22 mouse cellular contexts compared by ENCODE assay signal in genomic region chr6:113063363-113063762, GRCm38 (mm10). TPM values are rescaled to one million over a fixed set of nuclear protein-coding genes. Genes with fewer than 3 reads are reported as not detected.
DNase-seq lines count a peak whose midpoint lies in the region; ATAC-seq and TF ChIP-seq lines count a peak whose summit lies in the region.
"Had no signal": no experiment of that assay in that cellular context is flagged by ENCODE, and none has a peak within 500 bp of the region (broad histone marks: within the 10 kb centered on the region; RNA-seq: fewer than 3 reads in every experiment).

No protein-coding gene starts in this region.

- H3K4me2 ChIP-seq in intestine, embryonic 15.5 days (replicated peaks) = no peak overlapping the region
- H3K4me2 ChIP-seq in intestine, postnatal 0 days (replicated peaks; ENCODE audit: low read depth) = no peak overlapping the region
- H3K4me2 ChIP-seq in hindbrain, embryonic 16.5 days (ENCODE audit: low read length) = no peak overlapping the region
- H3K4me2 ChIP-seq: embryonic facial prominence, embryonic 12.5 days; forebrain, embryonic 13.5 days; forebrain, embryonic 15.5 days had no signal

- H3K36me3 ChIP-seq in testis, adult 2 months (ENCODE audit: control insufficient read depth, insufficient read depth, low read length) = peaks cover 3% of the 10 kb centered on the region
- peaks cover 44% of the 10 kb centered on the region for H3K36me3 ChIP-seq in intestine, embryonic 15.5 days
- peaks cover 51% of the 10 kb centered on the region for H3K36me3 ChIP-seq in intestine, postnatal 0 days (ENCODE audit: control insufficient read depth, insufficient read depth)
- peaks cover 59% of the 10 kb centered on the region for H3K36me3 ChIP-seq in small intestine, adult 2 months (ENCODE audit: control insufficient read depth, insufficient read depth, low read length)
- H3K36me3 ChIP-seq in hindbrain, embryonic 16.5 days (ENCODE audit: control insufficient read depth, insufficient read depth, low read length) = peaks cover 40% of the 10 kb centered on the region

- intact Hi-C loops in left cerebral cortex, postnatal 36 days (cut with DNase I) = no loop called here

- no peak for TF ChIP-seq POLR2A in testis, adult 2 months (IDR thresholded peaks at IDR 0.05; ENCODE audit: control insufficient read depth, low read depth, low read length)
- TF ChIP-seq POLR2A in small intestine, adult 2 months (IDR thresholded peaks at IDR 0.05; ENCODE audit: low read depth, low read length) = no peak

- H3K4me1 ChIP-seq in testis, adult 2 months (ENCODE audit: control insufficient read depth, insufficient read depth, low read length) = no peaks in the 10 kb centered on the region
- no peaks in the 10 kb centered on the region for H3K4me1 ChIP-seq in intestine, embryonic 15.5 days (replicated peaks)
- 0 out of 2 replicates have a peak, but pooled peaks cover 2% of the 10 kb centered on the region for H3K4me1 ChIP-seq in intestine, postnatal 0 days (replicated peaks; ENCODE audit: control insufficient read depth, insufficient read depth, low read length)
- H3K4me1 ChIP-seq in small intestine, adult 2 months (ENCODE audit: control insufficient read depth, insufficient read depth, insufficient read length, low read length) = peaks cover 3% of the 10 kb centered on the region; the same call in 1 of the 2 replicates
- H3K4me1 ChIP-seq in hindbrain, embryonic 16.5 days (ENCODE audit: control insufficient read depth, insufficient read depth, low read depth, low read length) = no peaks in the 10 kb centered on the region
- H3K4me1 ChIP-seq: embryonic facial prominence, embryonic 10.5 days; embryonic facial prominence, embryonic 12.5 days had no signal

- DNase-seq in testis, postnatal 14 days (ENCODE audit: low spot score) = no peak
- no peak for DNase-seq in urinary bladder, postnatal 4 days (ENCODE audit: low spot score in 2 of 2)
- no peak for DNase-seq in left cerebral cortex, postnatal 36 days (ENCODE audit: low spot score in 2 of 2)
- DNase-seq: adrenal gland, adult 2 months; adrenal gland, postnatal 10 days; adrenal gland, postnatal 25 days; B cell, adult 2 months; cerebellum, adult 11-12 months; cerebellum, adult 2 months; cerebellum, adult 9-10 months; cerebellum, postnatal 10 days; cerebellum, postnatal 25 days had no signal

- H3K27me3 ChIP-seq in testis, adult 2 months (ENCODE audit: control insufficient read depth, insufficient read depth, low read length) = no peaks in the 10 kb centered on the region
- no peaks in the 10 kb centered on the region for H3K27me3 ChIP-seq in intestine, embryonic 15.5 days (replicated peaks)
- no peaks in the 10 kb centered on the region for H3K27me3 ChIP-seq in intestine, postnatal 0 days (replicated peaks; ENCODE audit: control insufficient read depth, insufficient read depth, low read length)
- no peaks in the 10 kb centered on the region for H3K27me3 ChIP-seq in small intestine, adult 2 months (ENCODE audit: control insufficient read depth, insufficient read depth, low read length)
- no peaks in the 10 kb centered on the region for H3K27me3 ChIP-seq in hindbrain, embryonic 16.5 days (replicated peaks; ENCODE audit: control insufficient read depth, insufficient read depth, low read length)
- H3K27me3 ChIP-seq: embryonic facial prominence, embryonic 12.5 days; forebrain, embryonic 13.5 days; forebrain, embryonic 15.5 days had no signal

- TF ChIP-seq CTCF in testis, adult 2 months (IDR thresholded peaks at IDR 0.05; ENCODE audit: control insufficient read depth, insufficient read depth, insufficient replicate concordance, low read depth, low read length) = no peak
- no peak for TF ChIP-seq CTCF in intestine, postnatal 0 days (IDR thresholded peaks at IDR 0.05; ENCODE audit: low read depth)
- no peak for TF ChIP-seq CTCF in small intestine, adult 2 months (IDR thresholded peaks at IDR 0.05; ENCODE audit: extremely low read depth, insufficient read length, insufficient replicate concordance, low read depth, low read length)

- no peak overlapping the region for H3K9ac ChIP-seq in intestine, embryonic 15.5 days
- H3K9ac ChIP-seq in intestine, postnatal 0 days (ENCODE audit: low read depth, low read length) = no peak overlapping the region
- H3K9ac ChIP-seq in hindbrain, embryonic 16.5 days (ENCODE audit: low read depth, low read length) = no peak overlapping the region
- H3K9ac ChIP-seq: embryonic facial prominence, embryonic 12.5 days; forebrain, embryonic 13.5 days; forebrain, embryonic 15.5 days had no signal

- peak; percentile 38; the same call in 1 of the 2 replicates for ATAC-seq in intestine, embryonic 15.5 days
- ATAC-seq in intestine, postnatal 0 days = no peak
- no peak for ATAC-seq in hindbrain, embryonic 16.5 days
- ATAC-seq: CD4-positive, CD25-positive, alpha-beta regulatory T cell, adult 4 months; forebrain, embryonic 13.5 days; forebrain, embryonic 15.5 days had no signal

- WGBS in intestine, embryonic 15.5 days = 83% methylated on average over 10 of the region's 10 CpGs
- 76% methylated on average over 10 of the region's 10 CpGs for WGBS in intestine, postnatal 0 days
- WGBS in small intestine, adult 2 months = 69% methylated on average over 10 of the region's 10 CpGs
- WGBS in hindbrain, embryonic 16.5 days = 95% methylated on average over 10 of the region's 10 CpGs

- no peak overlapping the region for H3K27ac ChIP-seq in testis, adult 2 months (ENCODE audit: control insufficient read depth, insufficient read depth, low read depth, low read length)
- H3K27ac ChIP-seq in intestine, embryonic 15.5 days = no peak overlapping the region
- H3K27ac ChIP-seq in intestine, postnatal 0 days (ENCODE audit: low read depth, low read length) = 0 out of 2 replicates have a peak overlapping the region, but pooled peaks have one; percentile 10
- 0 out of 2 replicates have a peak overlapping the region, but pooled peaks have one; percentile 15 for H3K27ac ChIP-seq in small intestine, adult 2 months (ENCODE audit: insufficient read depth, low read depth, low read length)
- no peak overlapping the region for H3K27ac ChIP-seq in hindbrain, embryonic 16.5 days (ENCODE audit: low read depth, low read length)
- H3K27ac ChIP-seq: embryonic facial prominence, embryonic 10.5 days; embryonic facial prominence, embryonic 12.5 days; forebrain, embryonic 13.5 days; forebrain, embryonic 15.5 days had no signal

- peak overlapping the region; percentile 13; the same call in 1 of the 2 replicates for H3K4me3 ChIP-seq in testis, adult 2 months (ENCODE audit: control insufficient read depth, low read depth, low read length)
- no peak overlapping the region for H3K4me3 ChIP-seq in intestine, embryonic 15.5 days (replicated peaks)
- H3K4me3 ChIP-seq in intestine, postnatal 0 days (ENCODE audit: low read depth, low read length) = no peak overlapping the region
- no peak overlapping the region for H3K4me3 ChIP-seq in small intestine, adult 2 months (ENCODE audit: low read depth, low read length)
- no peak overlapping the region for H3K4me3 ChIP-seq in hindbrain, embryonic 16.5 days (ENCODE audit: low read length)
- H3K4me3 ChIP-seq: embryonic facial prominence, embryonic 10.5 days; embryonic facial prominence, embryonic 12.5 days; forebrain, embryonic 13.5 days; forebrain, embryonic 15.5 days had no signal

- no peaks in the 10 kb centered on the region for H3K9me3 ChIP-seq in intestine, embryonic 15.5 days
- H3K9me3 ChIP-seq in intestine, postnatal 0 days (ENCODE audit: control insufficient read depth) = no peaks in the 10 kb centered on the region
- H3K9me3 ChIP-seq in hindbrain, embryonic 16.5 days (ENCODE audit: control insufficient read depth, low read length) = no peaks in the 10 kb centered on the region
- H3K9me3 ChIP-seq: embryonic facial prominence, embryonic 10.5 days; embryonic facial prominence, embryonic 12.5 days; forebrain, embryonic 13.5 days; forebrain, embryonic 15.5 days had no signal

RNA-seq across cellular contexts. Expression of gene Setd5, which starts 13.8 kb away (rescaled TPM):
- polyA plus RNA-seq in testis, adult 2 months (2012; rRNA removed) = 21.3 TPM in 2 replicates
- 67.2 and 70.0 TPM in 2 replicates for polyA plus RNA-seq in intestine, embryonic 15.5 days (2015; fragmentation: Nextera tagmentation; extraction: Ambion mirVana)
- polyA plus RNA-seq in intestine, postnatal 0 days (2015; fragmentation: Nextera tagmentation; extraction: Ambion mirVana) = 32.2 and 32.9 TPM in 2 replicates
- 15.3 and 25.4 TPM in 2 replicates for polyA plus RNA-seq in small intestine, adult 2 months (2012; rRNA removed)
- 100 to 1,000 TPM in 1 of 2 experiments, 10 to 100 TPM in 1; 99.2 to 130 TPM for total RNA-seq in left cerebral cortex, postnatal 36 days (2021)
- 45.4 and 48.3 TPM in 2 replicates for polyA plus RNA-seq in hindbrain, embryonic 16.5 days (2015; fragmentation: Nextera tagmentation; extraction: Ambion mirVana)

RNA-seq across cellular contexts. Expression of gene Thumpd3, which starts 17.3 kb away (rescaled TPM):
- 45.0 and 54.4 TPM in 2 replicates for polyA plus RNA-seq in testis, adult 2 months (2012; rRNA removed)
- 58.1 and 62.9 TPM in 2 replicates for polyA plus RNA-seq in intestine, embryonic 15.5 days (2015; fragmentation: Nextera tagmentation; extraction: Ambion mirVana)
- polyA plus RNA-seq in intestine, postnatal 0 days (2015; fragmentation: Nextera tagmentation; extraction: Ambion mirVana) = 36.0 and 36.6 TPM in 2 replicates
- polyA plus RNA-seq in small intestine, adult 2 months (2012; rRNA removed) = 3.9 and 5.4 TPM in 2 replicates
- 10 to 100 TPM; 22.6 to 30.6 TPM for total RNA-seq in left cerebral cortex, postnatal 36 days (2021)
- polyA plus RNA-seq in hindbrain, embryonic 16.5 days (2015; fragmentation: Nextera tagmentation; extraction: Ambion mirVana) = 48.7 and 52.0 TPM in 2 replicates

Comparison
In these comparisons a context has a peak if more than half of its experiments do, and no peak if none do; other contexts are left out.
1. H3K27ac ChIP-seq: peak in intestine, postnatal 0 days (single experiment) and small intestine, adult 2 months (single experiment); none in testis, adult 2 months (single experiment), intestine, embryonic 15.5 days (single experiment) and hindbrain, embryonic 16.5 days (single experiment).